Mouse (Mus musculus): ENCODE results near the gene Cacng3.

- TF ChIP-seq CTCF (IDR thresholded peaks at IDR 0.05; ENCODE audit: control insufficient read depth, insufficient read depth, insufficient replicate concordance, low read depth, low read length) (no peak), POLR2A (IDR thresholded peaks at IDR 0.05; ENCODE audit: control insufficient read depth, low read depth, low read length) (no peak)
These were observed 31.5 kb downstream of the Cacng3 start for GRCm38 (mm10) chr7:122701751-122702150.
